Mouse (Mus musculus): ENCODE results near the gene Haghl.
"Not testable (repeated sequence)": the region's sequence is repeated elsewhere in the genome, so short reads cannot be mapped to it uniquely, and the experiment has no call there.

Haghl gene

GRCm38 (mm10) chr17:25748238-25748637 is 37.2 kb downstream of the Haghl start:
- no peak for DNase-seq (ENCODE audit: low spot score in 2 of 2)

GRCm38 (mm10) chr17:25744311-25744710 is 41.2 kb downstream of the Haghl start:
- DNase-seq (ENCODE audit: low spot score in 2 of 2) = no peak

DNA sequence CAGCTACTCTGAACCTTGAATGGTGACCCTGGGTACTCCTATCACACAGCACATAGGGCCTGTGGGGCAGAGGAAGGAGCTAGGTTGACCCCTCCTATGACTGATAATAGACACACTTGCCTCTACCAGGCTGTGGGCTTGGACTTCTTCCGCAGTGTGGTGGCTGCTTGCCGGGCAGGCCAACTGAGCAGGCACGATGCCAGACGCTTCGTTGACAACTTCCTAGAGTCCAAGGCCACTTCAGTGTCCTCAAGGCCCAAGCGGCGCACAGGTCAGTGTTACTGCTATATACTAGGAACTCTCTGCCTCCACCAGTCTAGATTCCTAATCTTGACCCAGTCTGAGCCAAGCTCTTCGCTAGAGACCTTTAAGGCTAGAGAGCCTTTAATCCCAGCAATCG is 41.6 kb downstream of the Haghl start:
- no peak for DNase-seq (ENCODE audit: low spot score in 2 of 2)

GRCm38 (mm10) chr17:25741471-25741870 is 44.0 kb downstream of the Haghl start:
- DNase-seq (ENCODE audit: low spot score in 2 of 2) = not testable (repeated sequence)

- DNase-seq (ENCODE audit: low spot score in 2 of 2) = no peak
Measured at GRCm38 (mm10) chr17:25738861-25739260, 46.6 kb downstream of the Haghl start.

DNA sequence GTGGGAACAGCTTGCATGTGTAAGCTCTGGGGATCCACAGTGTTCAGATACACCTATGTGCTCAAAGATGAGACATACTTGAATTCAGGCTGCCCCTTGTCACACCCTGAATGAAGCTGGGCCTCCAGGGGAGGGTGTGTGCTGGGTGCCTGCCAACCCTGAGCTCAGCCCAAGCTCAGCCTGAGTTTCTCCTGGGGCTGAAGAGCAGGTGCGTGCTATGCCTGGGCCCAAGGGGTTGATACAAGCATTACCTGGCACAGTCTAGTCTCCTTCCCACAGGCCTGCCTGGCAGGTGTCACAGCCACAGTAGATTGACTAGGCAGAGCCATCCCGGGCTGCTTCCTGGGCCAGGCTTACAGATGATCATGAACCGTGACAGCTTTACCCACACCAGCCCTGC is 49.7 kb downstream of the Haghl start, which contains the start of gene Mslnl:
Gene Mslnl, plus strand, starts transcription at position 298 of the 400 bp plus-strand sequence.
- DNase-seq (ENCODE audit: low spot score in 2 of 2) = no peak

DNA sequence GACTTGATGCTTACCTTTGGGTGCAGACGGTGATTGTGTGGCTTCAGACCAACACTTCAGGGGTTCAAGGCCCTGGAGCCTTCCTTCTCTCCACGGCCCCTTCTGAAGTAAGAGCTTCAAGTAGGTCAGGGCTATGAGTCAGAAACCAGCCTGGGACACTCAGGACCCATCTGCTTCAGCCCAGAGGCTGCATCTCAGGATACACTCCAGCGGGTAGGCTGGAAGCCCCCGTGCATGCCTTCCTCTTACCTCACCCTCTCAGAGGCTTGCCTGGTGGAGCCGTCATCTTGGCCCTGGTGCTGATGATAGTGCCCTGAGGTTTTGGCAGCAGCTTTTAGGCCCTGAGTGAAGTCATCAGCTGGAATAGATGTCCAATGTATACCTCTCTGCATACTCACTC is 50.2 kb downstream of the Haghl start:
- DNase-seq (ENCODE audit: low spot score in 2 of 2) = no peak

GRCm38 (mm10) chr17:25732082-25732481 is 53.4 kb downstream of the Haghl start:
- DNase-seq (ENCODE audit: low spot score in 2 of 2) = peak; percentile 60 to 81
